Mouse (Mus musculus): ENCODE measurements at regions not wholly inside any gene's neighbourhood (a gene's known extent, or its start where the extent isn't known, plus 50 kb on each side); places are given as distances from the start of the nearest gene placed in this dataset.
A peak's percentile ranks its signal among the peaks of the same experiment; 100 is the strongest.

GRCm38 (mm10) chr10:120651845-120652244 lies 175.6 kb upstream of the Hmga2 start:
- H3K9ac ChIP-seq (ENCODE audit: low read length) = no peak overlapping the region
- H3K36me3 ChIP-seq (ENCODE audit: control insufficient read depth, insufficient read depth, low read length) = no peaks in the 10 kb centered on the region
- no peaks in the 10 kb centered on the region for H3K9me3 ChIP-seq (ENCODE audit: control insufficient read depth, low read length)
- no peaks in the 10 kb centered on the region for H3K27me3 ChIP-seq (ENCODE audit: control insufficient read depth, insufficient read depth, low read length)
- 87% methylated on average over 5 of the region's 5 CpGs for WGBS
- no peak overlapping the region for H3K4me2 ChIP-seq (ENCODE audit: low read length)
- no peak overlapping the region for H3K4me3 ChIP-seq (ENCODE audit: control insufficient read depth in 1 of 2, insufficient read depth in 1 of 2, low read depth in 1 of 2, low read length in 2 of 2)
- no peaks in the 10 kb centered on the region; a peak in 1 of 4 replicates for H3K4me1 ChIP-seq (ENCODE audit: control insufficient read depth in 2 of 2, insufficient read depth in 2 of 2, low read length in 2 of 2)
- H3K27ac ChIP-seq (replicated peaks in 1 of 2; ENCODE audit: control insufficient read depth in 1 of 2, insufficient read depth in 1 of 2, low read depth in 2 of 2, low read length in 2 of 2) = no peak overlapping the region
- no peak for ATAC-seq (ENCODE audit: insufficient number of reproducible peaks, insufficient read depth, low FRiP score, low read depth)

- Histone ChIP-seq H3K4me3 (ENCODE audit: control insufficient read depth in 1 of 2, insufficient read depth in 1 of 2, low read depth in 1 of 2, low read length in 2 of 2) (no peak overlapping the region), H3K36me3 (ENCODE audit: control insufficient read depth, insufficient read depth, low read length) (no peaks in the 10 kb centered on the region), H3K27me3 (ENCODE audit: control insufficient read depth, insufficient read depth, low read length) (no peaks in the 10 kb centered on the region), H3K9ac (ENCODE audit: low read length) (no peak overlapping the region), H3K4me2 (ENCODE audit: low read length) (no peak overlapping the region), H3K4me1 (ENCODE audit: control insufficient read depth in 2 of 2, insufficient read depth in 2 of 2, low read length in 2 of 2) (0 out of 4 replicates have a peak, but pooled peaks cover 0 to 3% of the 10 kb centered on the region in 2 experiments), H3K27ac (replicated peaks in 1 of 2; ENCODE audit: control insufficient read depth in 1 of 2, insufficient read depth in 1 of 2, low read depth in 2 of 2, low read length in 2 of 2) (no peak overlapping the region), H3K9me3 (ENCODE audit: control insufficient read depth, low read length) (no peaks in the 10 kb centered on the region)
- no peak for ATAC-seq (ENCODE audit: insufficient number of reproducible peaks, insufficient read depth, low FRiP score, low read depth)
- WGBS = 91% methylated on average over 9 of the region's 9 CpGs
Measured at GRCm38 (mm10) chr10:120650336-120650735, 174.1 kb upstream of the Hmga2 start.

- 69% methylated on average over 3 of the region's 3 CpGs for WGBS
- H3K9ac ChIP-seq (ENCODE audit: low read length) = no peak overlapping the region
Measured at GRCm38 (mm10) chr10:120648741-120649140, 172.5 kb upstream of the Hmga2 start.

GRCm38 (mm10) chr10:120648031-120648430 lies 171.8 kb upstream of the Hmga2 start:
- H3K9me3 ChIP-seq (ENCODE audit: control insufficient read depth, low read length) = no peaks in the 10 kb centered on the region
- H3K27me3 ChIP-seq (ENCODE audit: control insufficient read depth, insufficient read depth, low read length) = no peaks in the 10 kb centered on the region
- H3K9ac ChIP-seq (ENCODE audit: low read length) = no peak overlapping the region
- H3K27ac ChIP-seq (replicated peaks in 1 of 2; ENCODE audit: control insufficient read depth in 1 of 2, insufficient read depth in 1 of 2, low read depth in 2 of 2, low read length in 2 of 2) = no peak overlapping the region
- WGBS = 59% methylated on average over 7 of the region's 7 CpGs
- no peak overlapping the region for H3K4me2 ChIP-seq (ENCODE audit: low read length)
- no peak overlapping the region for H3K4me3 ChIP-seq (ENCODE audit: control insufficient read depth in 1 of 2, insufficient read depth in 1 of 2, low read depth in 1 of 2, low read length in 2 of 2)
- ATAC-seq (ENCODE audit: insufficient number of reproducible peaks, insufficient read depth, low FRiP score, low read depth) = no peak
- H3K36me3 ChIP-seq (ENCODE audit: control insufficient read depth, insufficient read depth, low read length) = no peaks in the 10 kb centered on the region
- 0 out of 4 replicates have a peak, but pooled peaks cover 0 to 3% of the 10 kb centered on the region in 2 experiments for H3K4me1 ChIP-seq (ENCODE audit: control insufficient read depth in 2 of 2, insufficient read depth in 2 of 2, low read length in 2 of 2)

More at GRCm38 (mm10) chr10:120648741-120649140, 172.5 kb upstream of the Hmga2 start:
- no peak for ATAC-seq (ENCODE audit: insufficient number of reproducible peaks, insufficient read depth, low FRiP score, low read depth)
- Histone ChIP-seq H3K27me3 (ENCODE audit: control insufficient read depth, insufficient read depth, low read length) (no peaks in the 10 kb centered on the region), H3K9me3 (ENCODE audit: control insufficient read depth, low read length) (no peaks in the 10 kb centered on the region), H3K27ac (replicated peaks in 1 of 2; ENCODE audit: control insufficient read depth in 1 of 2, insufficient read depth in 1 of 2, low read depth in 2 of 2, low read length in 2 of 2) (no peak overlapping the region), H3K4me1 (ENCODE audit: control insufficient read depth in 2 of 2, insufficient read depth in 2 of 2, low read length in 2 of 2) (0 out of 4 replicates have a peak, but pooled peaks cover 0 to 3% of the 10 kb centered on the region in 2 experiments), H3K36me3 (ENCODE audit: control insufficient read depth, insufficient read depth, low read length) (no peaks in the 10 kb centered on the region), H3K4me3 (ENCODE audit: control insufficient read depth in 1 of 2, insufficient read depth in 1 of 2, low read depth in 1 of 2, low read length in 2 of 2) (no peak overlapping the region), H3K4me2 (ENCODE audit: low read length) (no peak overlapping the region)

- ATAC-seq (ENCODE audit: insufficient number of reproducible peaks, insufficient read depth, low FRiP score, low read depth) = no peak
- H3K4me1 ChIP-seq (ENCODE audit: control insufficient read depth in 2 of 2, insufficient read depth in 2 of 2, low read length in 2 of 2) = 0 out of 4 replicates have a peak, but pooled peaks cover 0 to 3% of the 10 kb centered on the region in 2 experiments
- no peak overlapping the region for H3K27ac ChIP-seq (replicated peaks in 1 of 2; ENCODE audit: control insufficient read depth in 1 of 2, insufficient read depth in 1 of 2, low read depth in 2 of 2, low read length in 2 of 2)
- H3K9ac ChIP-seq (ENCODE audit: low read length) = no peak overlapping the region
- peak overlapping the region in 1 of 2 experiments; percentile 5; a peak in 1 of 4 replicates for H3K4me3 ChIP-seq (ENCODE audit: control insufficient read depth in 1 of 2, insufficient read depth in 1 of 2, low read depth in 1 of 2, low read length in 2 of 2)
- 61% methylated on average over 3 of the region's 3 CpGs for WGBS
- peak overlapping the region; percentile 51 for H3K4me2 ChIP-seq (ENCODE audit: low read length)
- H3K36me3 ChIP-seq (ENCODE audit: control insufficient read depth, insufficient read depth, low read length) = no peaks in the 10 kb centered on the region
- no peaks in the 10 kb centered on the region for H3K27me3 ChIP-seq (ENCODE audit: control insufficient read depth, insufficient read depth, low read length)
- H3K9me3 ChIP-seq (ENCODE audit: control insufficient read depth, low read length) = no peaks in the 10 kb centered on the region
Measured at GRCm38 (mm10) chr10:120647323-120647722, 171.1 kb upstream of the Hmga2 start.

- Histone ChIP-seq H3K9me3 (ENCODE audit: control insufficient read depth, low read length) (no peaks in the 10 kb centered on the region), H3K36me3 (ENCODE audit: control insufficient read depth, insufficient read depth, low read length) (no peaks in the 10 kb centered on the region), H3K4me1 (ENCODE audit: control insufficient read depth in 2 of 2, insufficient read depth in 2 of 2, low read length in 2 of 2) (0 out of 4 replicates have a peak, but pooled peaks cover 0 to 3% of the 10 kb centered on the region in 2 experiments), H3K9ac (ENCODE audit: low read length) (0 out of 2 replicates have a peak overlapping the region, but pooled peaks have one; percentile 2), H3K4me3 (ENCODE audit: control insufficient read depth in 1 of 2, insufficient read depth in 1 of 2, low read depth in 1 of 2, low read length in 2 of 2) (peak overlapping the region; percentile 1 to 5; a peak in 2 of 4 replicates), H3K4me2 (ENCODE audit: low read length) (peak overlapping the region; percentile 51), H3K27me3 (ENCODE audit: control insufficient read depth, insufficient read depth, low read length) (no peaks in the 10 kb centered on the region), H3K27ac (replicated peaks in 1 of 2; ENCODE audit: control insufficient read depth in 1 of 2, insufficient read depth in 1 of 2, low read depth in 2 of 2, low read length in 2 of 2) (no peak overlapping the region)
- no peak for ATAC-seq (ENCODE audit: insufficient number of reproducible peaks, insufficient read depth, low FRiP score, low read depth)
- WGBS = 4% methylated on average over 14 of the region's 14 CpGs
Measured at GRCm38 (mm10) chr10:120646862-120647311, 170.6 kb upstream of the Hmga2 start.

- Histone ChIP-seq H3K36me3 (ENCODE audit: control insufficient read depth, insufficient read depth, low read length) (no peaks in the 10 kb centered on the region), H3K9me3 (ENCODE audit: control insufficient read depth, low read length) (no peaks in the 10 kb centered on the region), H3K27me3 (ENCODE audit: control insufficient read depth, insufficient read depth, low read length) (no peaks in the 10 kb centered on the region), H3K4me2 (ENCODE audit: low read length) (no peak overlapping the region), H3K4me3 (ENCODE audit: control insufficient read depth in 1 of 2, insufficient read depth in 1 of 2, low read depth in 1 of 2, low read length in 2 of 2) (no peak overlapping the region), H3K4me1 (ENCODE audit: control insufficient read depth in 2 of 2, insufficient read depth in 2 of 2, low read length in 2 of 2) (peaks cover 6 to 12% of the 10 kb centered on the region in 2 experiments), H3K27ac (replicated peaks in 1 of 2; ENCODE audit: control insufficient read depth in 1 of 2, insufficient read depth in 1 of 2, low read depth in 2 of 2, low read length in 2 of 2) (no peak overlapping the region), H3K9ac (ENCODE audit: low read length) (no peak overlapping the region)
- ATAC-seq (ENCODE audit: insufficient number of reproducible peaks, insufficient read depth, low FRiP score, low read depth) = no peak
- WGBS = 14% methylated on average over 5 of the region's 5 CpGs
Measured at GRCm38 (mm10) chr10:120640847-120641246, 164.6 kb upstream of the Hmga2 start.

- ATAC-seq (ENCODE audit: insufficient number of reproducible peaks, insufficient read depth, low FRiP score, low read depth) = no peak
- Histone ChIP-seq H3K4me3 (ENCODE audit: control insufficient read depth in 1 of 2, insufficient read depth in 1 of 2, low read depth in 1 of 2, low read length in 2 of 2) (no peak overlapping the region), H3K9ac (ENCODE audit: low read length) (no peak overlapping the region), H3K4me1 (ENCODE audit: control insufficient read depth in 2 of 2, insufficient read depth in 2 of 2, low read length in 2 of 2) (peaks cover 9 to 17% of the 10 kb centered on the region in 2 experiments), H3K9me3 (ENCODE audit: control insufficient read depth, low read length) (no peaks in the 10 kb centered on the region), H3K4me2 (ENCODE audit: low read length) (no peak overlapping the region), H3K27ac (replicated peaks in 1 of 2; ENCODE audit: control insufficient read depth in 1 of 2, insufficient read depth in 1 of 2, low read depth in 2 of 2, low read length in 2 of 2) (no peak overlapping the region), H3K36me3 (ENCODE audit: control insufficient read depth, insufficient read depth, low read length) (no peaks in the 10 kb centered on the region), H3K27me3 (ENCODE audit: control insufficient read depth, insufficient read depth, low read length) (no peaks in the 10 kb centered on the region)
- WGBS = 47% methylated on average over 4 of the region's 4 CpGs
Measured at GRCm38 (mm10) chr10:120638316-120638715, 162.0 kb upstream of the Hmga2 start.

Data from heart, embryonic 14.5 days (tissue).